Mouse (Mus musculus) c-Kit-positive CD71-positive TER-119-negative erythroid progenitor cells, embryonic 14.5 days (primary cell): ENCODE data around the gene 2210011C24Rik.

Source experiments
- DNase-seq: peaks from one replicate; pipeline ENCODE4 v3.0.0-alpha.2; 2013; ENCODE audit warnings: low read depth

2210011C24Rik gene

DNA sequence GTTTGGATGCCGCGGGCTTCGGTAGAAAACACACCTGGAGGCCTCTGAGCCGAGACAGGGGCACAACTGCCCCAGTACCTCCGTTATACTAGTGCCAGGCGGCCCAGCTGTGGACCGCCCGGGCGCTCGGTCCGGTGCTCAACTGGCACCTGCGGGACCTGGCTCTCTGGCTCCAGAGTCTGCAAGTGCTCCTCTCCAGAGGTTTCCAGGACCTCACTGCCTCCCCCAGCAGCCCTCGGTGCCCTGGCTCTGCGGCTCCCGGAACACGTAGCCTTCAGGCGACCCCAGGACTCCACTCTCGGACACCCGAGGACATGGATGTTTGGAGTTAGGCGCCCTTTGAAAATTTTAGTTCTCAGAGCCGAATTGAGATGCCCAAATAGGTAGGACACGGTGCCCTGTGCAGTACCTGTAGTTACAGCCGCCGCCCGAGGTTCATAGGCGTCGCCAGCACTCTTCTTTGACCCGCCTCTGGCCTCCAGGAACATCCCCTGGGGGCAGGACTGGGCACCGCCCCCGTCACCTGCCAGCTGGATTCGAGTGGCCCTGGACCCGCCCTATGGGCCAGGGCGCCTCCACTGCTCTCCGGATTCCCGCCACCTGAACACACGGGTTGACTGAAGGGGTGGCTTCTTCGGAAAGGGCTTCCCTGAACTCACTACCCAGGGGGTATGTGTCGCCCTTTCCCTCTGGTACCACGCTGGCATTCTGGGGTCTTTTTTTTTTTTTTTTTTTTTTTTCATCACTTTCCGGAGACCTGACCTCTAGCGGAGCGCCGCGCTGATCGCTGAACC is at the start of gene 2210011C24Rik:
2210011C24Rik (minus strand) TSS at position 467 of the 794 bp plus-strand sequence.
- no peak for DNase-seq

DNA sequence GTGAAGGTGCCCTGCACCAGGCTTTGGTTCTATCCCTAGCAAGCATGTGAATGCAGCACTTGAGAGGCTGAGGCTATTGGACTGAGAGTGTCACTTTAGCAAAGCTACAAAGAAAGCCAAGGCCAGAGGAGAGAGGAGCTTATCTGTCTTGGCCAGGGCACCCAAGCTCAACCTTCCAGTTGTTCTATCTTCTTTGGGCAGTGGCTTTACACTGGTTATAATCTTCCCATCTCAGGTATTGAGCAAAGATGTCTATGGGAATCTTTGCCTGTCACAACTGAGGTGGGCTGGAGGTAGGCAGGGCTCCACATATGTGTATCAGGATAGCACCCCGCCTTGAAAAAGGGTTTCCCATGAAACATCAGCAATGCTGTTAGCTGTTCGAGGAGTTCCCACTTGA is 48.3 kb upstream of the 2210011C24Rik start:
- no peak for DNase-seq

DNA sequence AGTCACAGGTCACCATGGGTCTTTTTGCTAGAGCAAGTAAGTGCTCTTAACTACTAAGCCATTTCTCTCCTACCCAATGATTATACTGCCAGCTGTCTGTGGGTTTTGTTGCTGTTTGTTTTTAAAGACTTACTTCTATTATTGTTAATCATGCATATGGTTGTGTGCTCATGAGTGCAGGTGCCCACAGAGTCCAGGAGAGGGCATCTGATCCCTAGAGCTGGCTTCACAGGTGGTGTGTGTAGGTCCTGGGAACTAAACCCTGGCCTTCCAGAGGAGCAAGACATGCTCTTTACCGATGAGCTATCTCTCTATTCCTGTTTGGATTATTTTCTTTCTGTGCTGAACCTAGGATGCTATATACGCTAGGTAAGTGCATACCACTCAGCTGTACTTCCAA is 47.3 kb upstream of the 2210011C24Rik start:
- no peak for DNase-seq

DNA sequence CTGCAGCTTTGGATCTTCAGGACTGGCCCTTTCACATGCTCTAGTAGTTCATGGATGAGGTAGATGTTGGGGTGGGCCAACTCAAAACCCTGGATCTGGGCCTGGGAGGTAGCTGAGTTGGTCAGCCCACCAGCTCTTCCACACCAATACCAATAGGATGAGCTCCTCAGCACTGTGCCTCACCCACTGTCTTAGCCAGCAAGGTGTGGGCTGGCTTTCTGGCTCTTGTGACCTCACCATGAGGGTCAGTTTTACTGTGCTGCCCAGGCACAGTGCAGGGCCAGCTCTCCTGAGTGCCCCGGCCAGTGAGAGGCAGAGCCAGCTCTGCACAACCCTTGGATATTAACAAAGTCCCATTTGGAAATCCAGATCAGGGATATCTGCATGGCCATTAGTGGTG is 45.9 kb upstream of the 2210011C24Rik start:
- DNase-seq = no peak

DNA sequence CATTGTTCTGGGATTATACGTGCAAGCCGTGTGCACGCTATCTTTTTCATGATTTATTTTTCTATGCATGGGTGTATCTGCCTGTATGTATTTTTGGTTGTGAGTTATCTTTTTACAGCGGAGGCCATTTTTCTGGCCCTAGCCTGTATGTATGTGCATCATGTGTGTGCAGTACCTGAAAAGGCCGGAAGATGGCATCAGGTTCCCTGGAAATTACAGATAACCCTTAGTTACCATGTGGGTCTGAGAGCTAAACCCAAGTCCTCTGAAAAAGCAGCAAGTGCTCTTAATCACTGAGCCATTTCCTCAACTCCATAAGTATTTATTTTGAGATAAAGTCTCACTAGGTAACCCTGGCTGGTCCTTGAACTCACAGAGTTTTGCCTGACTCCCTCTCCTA is 41.3 kb upstream of the 2210011C24Rik start:
- no peak for DNase-seq

DNA sequence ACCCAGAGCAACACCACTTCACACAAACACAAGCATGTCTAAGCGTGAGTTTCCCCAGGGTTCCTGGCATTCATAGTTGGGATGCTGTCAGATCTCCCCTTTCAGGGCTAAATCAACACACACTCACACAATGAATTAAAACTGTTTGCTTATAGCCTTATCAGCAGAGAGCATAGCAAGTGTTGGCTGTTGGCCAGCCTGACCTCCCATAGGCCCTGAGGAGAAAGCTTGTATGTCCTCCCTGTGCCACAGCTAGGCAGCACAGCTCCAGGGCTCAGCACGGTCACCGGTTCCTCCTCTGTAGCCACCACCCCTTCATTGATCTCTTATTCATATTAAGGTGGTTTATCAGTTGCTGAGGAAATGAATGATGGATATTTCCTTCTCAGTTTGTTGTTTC is 40.8 kb upstream of the 2210011C24Rik start:
- DNase-seq = no peak

DNA sequence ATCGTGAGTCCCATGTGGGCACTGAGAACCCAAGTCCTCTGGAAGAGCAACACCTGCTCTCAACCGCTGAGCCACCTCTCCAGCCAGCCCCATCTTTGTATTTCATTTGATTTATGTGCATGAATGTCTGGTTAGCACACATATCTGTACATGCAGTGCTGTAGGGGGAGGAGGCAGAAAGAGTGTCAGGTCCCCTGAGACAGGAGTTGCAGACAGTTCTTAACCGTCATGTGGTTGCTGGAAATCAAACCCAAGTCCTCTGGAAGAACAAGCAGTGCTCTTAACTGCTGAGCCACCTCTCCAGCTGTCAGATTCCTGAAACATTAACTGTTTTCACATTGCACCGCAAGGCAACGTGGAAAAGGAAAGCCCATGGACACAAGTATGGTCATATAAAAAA is 36.2 kb upstream of the 2210011C24Rik start:
- no peak for DNase-seq

DNA sequence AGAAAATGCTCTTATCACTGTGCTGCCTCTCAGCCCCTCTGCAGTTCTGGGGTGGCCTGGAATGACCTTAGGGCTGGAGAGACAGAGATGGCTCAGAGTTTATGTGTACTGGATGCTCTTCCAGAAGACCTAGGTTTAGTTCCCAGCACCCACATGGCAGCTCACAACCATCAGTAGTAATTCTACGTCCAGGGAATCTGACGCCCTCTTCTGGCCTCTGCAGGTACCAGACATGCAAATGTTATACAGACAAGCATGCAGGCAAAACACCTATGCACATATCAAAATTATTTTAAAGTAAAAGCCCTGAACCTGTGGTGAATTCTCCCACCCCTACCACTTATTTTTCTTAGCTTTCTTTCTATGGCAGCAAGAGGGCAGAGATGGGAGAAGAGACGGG is 34.5 kb upstream of the 2210011C24Rik start:
- DNase-seq = no peak

DNA sequence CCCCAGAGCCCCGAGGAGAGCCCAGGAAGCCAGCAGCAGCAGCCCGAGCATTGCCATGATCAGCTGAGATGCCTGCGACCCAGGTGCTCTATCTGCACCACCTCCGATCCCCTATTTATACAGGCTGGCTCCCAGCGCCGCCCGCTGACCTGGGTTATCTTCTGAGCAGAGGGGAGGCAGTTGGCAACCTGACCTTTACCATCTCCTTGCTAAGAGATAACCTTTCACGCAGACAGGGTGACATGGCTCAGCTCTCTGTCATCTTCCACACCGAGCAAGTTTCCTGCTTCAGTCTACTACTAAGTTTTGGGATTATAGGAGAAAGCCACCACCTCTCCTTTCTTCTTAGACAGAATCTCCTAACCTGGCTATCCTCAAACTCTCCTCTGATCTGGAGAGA is 32.9 kb upstream of the 2210011C24Rik start, which contains the start of gene Rln3:
Rln3 (minus strand) TSS at position 101 of the 400 bp plus-strand sequence.
- no peak for DNase-seq

DNA sequence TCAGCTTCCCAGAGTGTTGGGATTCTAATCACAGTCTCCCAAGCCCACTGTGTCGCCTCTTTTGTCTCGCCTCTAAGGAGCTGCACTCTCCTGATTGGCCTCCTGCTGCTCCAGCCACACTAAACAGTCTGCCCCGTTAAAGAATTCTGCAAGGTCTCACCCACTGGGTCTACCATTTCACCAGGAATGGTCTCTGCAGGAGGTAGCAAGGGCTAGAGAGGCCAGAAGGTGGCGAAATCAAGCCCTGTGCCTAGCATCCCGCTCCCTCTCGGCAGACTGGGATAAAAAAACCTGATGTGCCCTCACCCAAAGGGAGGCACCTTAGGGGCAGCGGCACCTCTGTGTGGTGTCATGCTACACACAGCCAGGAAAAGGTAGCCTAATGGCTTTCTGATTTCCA is 32.1 kb upstream of the 2210011C24Rik start:
- DNase-seq = no peak

DNA sequence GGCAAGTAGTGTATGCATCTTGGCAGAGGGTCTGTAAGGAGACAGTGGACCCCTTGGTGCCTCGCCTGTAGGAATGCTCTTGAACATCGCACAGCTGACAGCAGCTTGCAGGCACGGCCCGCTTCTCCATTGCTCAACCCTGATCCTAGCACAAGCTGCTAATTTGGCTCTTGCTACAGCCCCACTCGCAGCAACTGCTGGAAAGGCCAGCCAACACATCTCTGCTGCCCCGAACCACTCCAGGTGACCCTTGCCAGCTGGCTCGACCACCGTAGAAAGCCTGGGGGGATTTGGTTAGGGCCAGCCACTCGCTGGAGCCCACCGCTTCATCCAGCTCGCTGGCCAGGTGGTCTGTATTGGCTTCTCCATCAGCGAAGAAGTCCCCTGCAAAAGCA is 31.0 kb upstream of the 2210011C24Rik start:
- no peak for DNase-seq

DNA sequence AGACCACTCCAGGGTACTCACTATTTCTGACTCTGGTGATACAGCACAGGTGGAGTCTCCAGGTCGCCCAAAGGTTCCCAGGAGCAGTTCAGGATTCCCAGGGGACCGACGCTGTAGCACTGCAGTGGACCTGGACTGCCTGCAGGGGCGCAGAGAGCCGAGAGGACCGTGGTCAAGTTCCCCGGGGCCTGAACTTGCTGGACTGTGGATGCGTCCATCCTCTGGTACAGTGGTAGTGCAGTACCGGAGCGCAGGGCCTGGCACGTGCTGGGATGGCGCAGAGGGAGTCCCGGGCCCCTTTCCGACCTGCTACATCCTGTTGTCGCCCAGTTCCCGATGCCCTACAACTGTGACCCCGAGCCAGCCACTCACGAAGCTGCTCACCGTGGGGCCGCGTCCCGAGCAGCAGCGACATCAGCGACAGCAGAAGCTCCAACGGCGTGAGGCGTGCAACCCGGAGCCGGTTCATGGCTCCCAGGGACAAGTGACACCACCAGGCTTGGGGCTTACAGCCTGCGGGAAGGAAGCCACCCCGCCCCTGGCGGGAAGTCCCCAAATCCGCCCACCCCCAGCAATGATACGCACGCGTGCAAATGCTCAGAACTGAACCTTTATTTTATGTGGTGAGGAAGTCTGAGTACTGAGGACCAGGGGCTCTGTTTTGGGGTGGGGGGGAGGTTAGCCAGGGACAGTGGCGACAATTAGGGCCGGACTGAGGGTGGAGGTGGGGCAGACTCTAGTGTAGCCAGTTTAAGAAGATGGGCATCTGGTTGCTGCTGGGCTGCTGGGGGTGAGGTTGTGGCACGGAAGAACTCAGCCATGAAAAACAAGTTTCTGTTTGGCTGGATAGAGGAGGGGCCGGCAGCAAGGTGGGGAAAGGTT is 30.3 kb upstream of the 2210011C24Rik start, which contains the start of gene Il27ra:
Il27ra (minus strand) TSS at position 524 of the 882 bp plus-strand sequence.
- DNase-seq = no peak

DNA sequence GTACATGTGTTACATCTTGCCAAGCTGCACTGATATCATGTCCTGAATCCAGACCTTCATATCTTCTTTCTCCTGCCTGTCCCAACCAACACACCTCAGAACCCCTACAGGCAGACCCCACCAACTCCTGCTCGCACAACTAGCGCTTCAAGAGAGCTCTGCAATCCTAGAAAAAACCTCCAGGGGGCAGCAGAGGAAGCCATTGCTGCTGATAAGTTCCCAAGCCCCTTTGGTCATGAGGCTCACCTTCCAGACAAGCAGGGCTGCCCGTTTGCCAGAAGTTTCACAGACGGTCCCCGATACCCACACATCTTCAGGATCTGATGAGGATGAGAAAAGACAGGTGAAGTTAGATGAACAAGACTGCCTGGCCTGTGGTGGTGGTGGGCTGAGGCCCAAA is 27.1 kb upstream of the 2210011C24Rik start:
- DNase-seq = peak; percentile 59

DNA sequence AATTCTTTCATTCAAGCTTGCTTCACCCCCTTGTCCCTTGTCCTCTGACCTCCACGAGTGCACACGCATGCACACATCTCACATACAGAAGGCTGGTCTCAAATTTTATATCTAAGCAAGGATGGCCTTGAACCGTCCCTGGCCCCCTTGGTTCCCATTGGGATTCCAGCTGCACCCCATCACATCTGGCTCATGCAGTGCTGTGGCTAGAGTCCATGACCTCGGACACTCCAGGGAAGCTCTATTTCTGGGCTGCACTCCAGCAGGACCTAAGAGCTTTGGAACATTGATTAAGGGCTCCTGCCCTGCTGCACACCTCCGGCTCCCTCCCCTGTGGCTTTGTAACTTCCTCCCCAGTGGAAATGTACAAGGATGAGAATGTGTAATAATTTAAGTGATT is 26.0 kb upstream of the 2210011C24Rik start:
- no peak for DNase-seq

DNA sequence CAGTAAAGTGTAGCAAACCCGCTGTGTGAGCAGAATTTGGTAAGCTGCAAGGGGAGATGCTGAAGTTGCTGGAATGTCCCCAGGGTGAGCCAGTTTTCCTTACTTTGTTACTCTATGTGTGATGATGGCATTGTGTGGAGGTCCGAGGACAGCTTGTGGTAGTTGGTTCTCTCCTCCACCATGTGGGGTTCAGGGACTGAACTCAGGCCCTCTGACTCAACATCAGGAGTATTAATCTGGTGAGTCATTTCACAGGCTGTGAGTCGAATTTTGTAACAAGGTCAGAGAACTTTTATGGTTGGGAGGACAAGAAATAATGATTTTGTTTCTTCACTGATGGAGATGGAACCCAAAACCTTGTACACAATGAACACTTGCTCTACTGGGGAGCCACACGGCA is 20.8 kb upstream of the 2210011C24Rik start:
- DNase-seq = no peak

DNA sequence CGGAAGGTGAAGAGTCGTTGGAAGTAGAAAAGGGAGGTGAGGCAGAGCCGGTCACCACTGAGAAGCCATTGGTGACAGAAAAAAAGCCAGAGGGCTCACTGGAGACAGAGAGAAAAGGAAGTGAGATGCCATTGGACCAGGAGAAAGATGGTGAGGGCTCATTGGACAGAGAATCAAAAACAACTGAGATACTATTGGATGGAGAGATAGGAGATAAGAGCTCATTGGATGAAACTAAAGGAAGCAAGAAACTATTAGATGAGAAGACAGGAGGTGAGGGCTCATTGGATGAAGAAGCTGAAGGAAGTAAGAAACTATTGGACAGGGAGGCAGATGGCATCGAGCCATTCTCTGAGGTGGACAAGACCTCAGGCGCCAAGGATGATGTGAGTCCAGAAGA is 17.3 kb upstream of the 2210011C24Rik start:
- no peak for DNase-seq

DNA sequence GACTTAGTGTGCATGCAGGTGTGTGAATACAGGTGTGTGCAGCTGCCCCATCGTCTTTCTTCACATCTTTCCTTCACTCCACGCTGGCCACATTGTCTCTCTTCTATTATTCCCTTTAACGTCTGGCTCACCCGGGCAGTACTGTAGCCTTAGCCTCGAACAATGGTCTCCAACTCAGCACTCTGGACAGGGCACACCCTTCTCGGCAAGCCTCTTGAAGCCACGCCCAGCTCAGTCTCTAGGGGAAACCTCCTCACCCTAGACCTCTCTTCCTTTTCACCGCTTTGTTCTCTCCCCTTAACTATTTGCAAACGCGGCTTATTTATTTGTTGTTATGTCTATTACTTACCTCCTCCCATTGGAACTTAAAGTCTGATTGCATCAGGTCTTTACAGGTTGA is 15.5 kb upstream of the 2210011C24Rik start:
- DNase-seq = no peak

DNA sequence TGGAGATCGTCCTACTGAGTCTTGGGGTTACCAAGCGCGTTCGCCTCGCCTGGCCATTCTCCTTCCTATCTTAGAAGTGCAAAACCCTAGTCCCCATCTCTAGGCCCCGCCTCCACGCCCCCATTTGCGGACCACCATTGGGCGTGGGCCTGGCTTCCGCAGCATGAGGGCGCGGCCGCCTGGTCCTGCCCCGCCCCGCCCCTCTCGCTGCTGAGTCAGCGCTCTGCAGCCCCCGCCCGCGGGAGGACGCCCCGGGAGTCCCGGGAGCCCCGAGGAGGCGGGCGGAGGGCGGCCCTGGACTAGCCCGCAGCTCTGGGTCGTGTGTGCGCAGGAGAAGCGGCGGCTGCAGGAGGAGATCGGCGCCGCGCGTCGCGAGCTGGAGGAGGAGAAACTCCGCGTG is 13.9 kb upstream of the 2210011C24Rik start:
- DNase-seq = no peak

DNA sequence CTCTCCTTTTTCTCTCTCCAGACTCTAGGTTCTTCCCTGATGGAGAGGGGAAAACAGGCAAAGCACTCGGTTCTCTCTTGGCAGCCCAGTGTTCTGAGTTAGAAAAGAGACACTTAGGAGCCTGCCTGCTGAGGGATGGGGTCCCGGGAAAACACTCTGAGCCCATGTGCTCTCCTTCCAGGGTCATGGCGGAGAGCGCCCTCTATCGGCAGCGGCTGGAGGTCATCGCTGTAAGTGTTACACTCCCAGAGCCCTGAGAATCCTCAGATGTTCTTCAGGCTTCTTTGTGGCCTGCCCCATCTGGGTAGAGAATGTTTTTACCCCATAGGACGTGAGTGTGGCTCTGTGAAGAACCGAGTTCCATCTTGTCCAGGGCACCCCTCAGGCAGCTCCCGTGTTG is 12.2 kb upstream of the 2210011C24Rik start:
- no peak for DNase-seq

DNA sequence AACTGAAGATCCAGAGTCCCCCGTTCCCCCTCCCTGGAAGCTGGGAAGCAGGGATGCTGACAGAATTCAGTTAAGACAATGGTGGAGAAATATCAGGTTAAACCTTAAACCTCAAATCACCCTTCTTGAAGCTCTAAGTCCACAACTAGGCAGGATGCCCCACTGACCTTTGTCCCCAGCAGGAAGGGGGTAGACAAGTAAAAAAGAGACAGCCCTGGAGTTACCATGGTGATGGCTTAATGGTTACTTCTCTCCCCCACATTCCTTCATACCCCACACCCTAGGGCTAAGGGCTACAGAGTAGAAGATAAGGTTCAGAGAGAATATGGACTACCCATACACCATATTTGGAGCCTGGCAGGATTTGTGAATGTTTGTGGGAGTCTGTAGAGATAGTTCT is 11.7 kb upstream of the 2210011C24Rik start:
- DNase-seq = no peak

DNA sequence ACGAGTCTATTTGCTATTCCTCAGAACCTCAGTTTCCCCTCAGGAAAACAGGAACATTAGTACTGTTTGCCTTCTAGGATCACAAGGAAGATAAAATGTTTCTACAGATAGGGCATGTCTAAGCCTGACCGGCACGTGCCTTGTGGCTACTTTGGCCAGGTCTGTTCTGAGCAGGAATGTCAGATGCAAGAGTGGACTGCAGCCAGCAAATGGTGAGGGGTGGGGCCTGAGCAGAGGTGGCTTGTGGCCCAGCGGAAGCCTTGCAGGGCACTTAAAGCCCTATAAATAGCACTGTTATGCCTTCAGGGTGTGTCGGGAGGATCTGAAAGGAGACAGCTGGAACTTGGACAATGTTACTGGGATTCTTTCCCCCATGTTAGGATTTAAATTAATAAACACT is 11.1 kb upstream of the 2210011C24Rik start:
- DNase-seq = no peak

DNA sequence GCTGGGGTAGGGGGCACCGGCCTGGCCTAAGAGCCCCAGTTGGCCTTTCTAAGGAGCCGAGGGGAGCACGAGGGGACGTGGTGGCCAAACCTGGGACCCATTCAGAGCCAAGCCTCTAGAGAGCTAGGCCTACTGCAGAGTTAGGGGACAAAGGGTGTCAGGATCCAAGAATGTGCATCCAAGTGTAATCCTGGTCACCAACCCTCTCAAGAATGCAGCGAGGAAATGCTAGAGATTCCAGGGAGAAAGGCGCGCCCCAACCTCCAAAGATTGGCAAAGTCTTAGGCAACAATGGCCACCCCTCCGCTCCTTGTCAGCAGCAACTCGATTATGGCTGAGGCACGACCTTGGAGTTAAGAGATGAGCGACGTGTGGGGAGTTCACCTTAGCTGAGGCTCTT is 9.6 kb upstream of the 2210011C24Rik start:
- DNase-seq = no peak

DNA sequence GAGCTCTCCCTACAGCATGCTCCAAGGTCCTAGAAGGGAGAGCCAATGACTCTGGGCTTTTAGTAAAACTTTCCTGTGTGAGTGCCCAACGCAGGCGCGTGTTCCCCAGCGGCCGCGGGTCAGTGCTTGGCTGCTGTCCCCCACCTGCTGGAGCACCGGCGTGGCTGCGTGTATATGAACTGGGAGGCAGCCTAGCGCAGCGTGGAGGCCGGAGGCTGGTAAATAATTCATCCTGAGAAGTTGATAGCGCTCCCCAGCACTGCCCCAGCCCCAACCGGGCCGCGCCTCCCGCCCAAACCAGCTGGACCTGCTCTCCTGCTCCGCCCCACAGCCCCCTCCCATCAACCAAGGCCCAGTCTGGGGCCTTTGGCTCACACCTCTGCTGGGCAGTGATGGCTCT is 9.1 kb upstream of the 2210011C24Rik start, which contains the start of gene Palm3:
Palm3 (plus strand) TSS at position 376 of the 400 bp plus-strand sequence.
- DNase-seq = no peak
